Mouse (Mus musculus) right cerebral cortex, postnatal 36 days (tissue): ENCODE data around the gene Abcc4.
"Not testable (repeated sequence)": the region's sequence is repeated elsewhere in the genome, so short reads cannot be mapped to it uniquely, and the experiment has no call there.

Source experiments
- DNase-seq, 2 experiments: peaks; one replicate each; pipeline ENCODE4 v3.0.0; 2022; ENCODE audit warnings: low spot score in 2 of 2, mixed read lengths in 1 of 2

Gene Abcc4

GRCm38 (mm10) chr14:118678279-118678985 lies 27.6 kb downstream of the Abcc4 start:
- no peak for DNase-seq

- DNase-seq: no peak
Measured at GRCm38 (mm10) chr14:118676308-118676994, 29.6 kb downstream of the Abcc4 start.

GRCm38 (mm10) chr14:118674705-118675139 lies 31.3 kb downstream of the Abcc4 start:
- no peak for DNase-seq

- no peak for DNase-seq
Measured at GRCm38 (mm10) chr14:118674224-118674623, 31.8 kb downstream of the Abcc4 start.

GRCm38 (mm10) chr14:118673501-118673900 lies 32.5 kb downstream of the Abcc4 start:
- no peak for DNase-seq

- DNase-seq: not testable (repeated sequence)
Measured at GRCm38 (mm10) chr14:118672931-118673330, 33.1 kb downstream of the Abcc4 start.

- DNase-seq: no peak
Measured at GRCm38 (mm10) chr14:118667499-118667898, 38.5 kb downstream of the Abcc4 start.

- no peak for DNase-seq
Measured at GRCm38 (mm10) chr14:118664661-118665060, 41.4 kb downstream of the Abcc4 start.

GRCm38 (mm10) chr14:118662625-118663276 lies 43.3 kb downstream of the Abcc4 start:
- no peak for DNase-seq

- DNase-seq: peak; percentile 73 to 85
Measured at GRCm38 (mm10) chr14:118662124-118662523, 43.9 kb downstream of the Abcc4 start.

- no peak for DNase-seq
Measured at GRCm38 (mm10) chr14:118659230-118659629, 46.8 kb downstream of the Abcc4 start.

GRCm38 (mm10) chr14:118658328-118658692 lies 47.7 kb downstream of the Abcc4 start:
- no peak for DNase-seq

GRCm38 (mm10) chr14:118657673-118658327 lies 48.2 kb downstream of the Abcc4 start:
- no peak for DNase-seq

- DNase-seq: no peak
Measured at GRCm38 (mm10) chr14:118657206-118657605, 48.8 kb downstream of the Abcc4 start.

- DNase-seq: no peak
Measured at GRCm38 (mm10) chr14:118656036-118656435, 50.0 kb downstream of the Abcc4 start.

GRCm38 (mm10) chr14:118654903-118655302 lies 51.1 kb downstream of the Abcc4 start:
- DNase-seq: no peak

- no peak for DNase-seq
Measured at GRCm38 (mm10) chr14:118651704-118652439, 54.1 kb downstream of the Abcc4 start.

- DNase-seq: no peak
Measured at GRCm38 (mm10) chr14:118649895-118650256, 56.1 kb downstream of the Abcc4 start.

- DNase-seq: no peak
Measured at GRCm38 (mm10) chr14:118649199-118649894, 56.7 kb downstream of the Abcc4 start.

GRCm38 (mm10) chr14:118642940-118643591 lies 63.0 kb downstream of the Abcc4 start:
- DNase-seq: not testable (repeated sequence)
